Mouse (Mus musculus) liver, adult 2 months (tissue): ENCODE measurements around the gene Gm5788.

Source experiments
- CTCF ChIP-seq: fragments of 200-500 bp; IDR thresholded peaks from 2 replicates; pipeline ENCODE4 v1.5.1; 2011; ENCODE audit warnings: low read depth, low read length, control low read depth
- POLR2A ChIP-seq: fragments of 200-500 bp; IDR thresholded peaks from 2 replicates; pipeline ENCODE4 v1.6.1; 2011; ENCODE audit warnings: low read length, control low read depth; ENCODE audit not compliant: insufficient read depth; ENCODE audit errors: extremely low read depth

DNA sequence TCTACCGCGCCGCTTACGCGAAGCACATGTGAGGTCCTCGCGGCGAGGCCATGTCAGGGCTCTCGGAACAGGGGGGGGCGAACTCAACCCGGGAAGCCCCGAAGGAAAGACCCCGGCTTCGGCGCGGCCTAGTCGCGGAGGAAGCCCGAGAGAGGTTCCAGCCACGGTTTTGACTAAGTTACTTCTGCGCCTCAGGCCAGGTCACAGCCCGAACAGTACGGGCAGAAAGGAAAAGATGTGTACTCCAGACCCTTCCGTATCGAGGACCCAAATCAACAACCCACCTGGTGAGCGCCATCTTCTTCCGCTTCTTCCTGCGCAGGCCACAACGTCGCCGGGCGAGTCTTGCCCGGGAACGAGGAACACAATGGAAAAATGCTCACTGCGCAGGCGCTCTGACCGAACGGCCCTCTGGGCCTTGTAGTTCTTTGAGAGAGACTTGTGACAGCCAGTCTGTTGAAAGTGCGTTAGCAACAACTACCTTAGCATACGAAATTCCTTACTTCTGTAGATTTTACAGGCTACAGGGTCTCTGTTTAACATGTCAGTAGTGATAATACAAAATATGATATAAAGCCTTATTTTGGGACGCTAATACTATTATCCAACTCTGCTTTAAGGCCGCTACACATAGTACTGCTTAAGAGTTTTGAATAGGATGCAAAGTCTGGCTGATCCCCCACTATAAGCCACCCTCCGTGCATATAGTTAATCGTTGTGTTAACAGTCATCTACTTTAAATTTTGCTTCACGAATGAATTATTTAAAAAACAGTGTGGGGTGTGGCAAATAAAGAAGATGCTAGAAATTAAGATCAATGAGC, 22.3 kb upstream of the Gm5788 start, which contains the start of gene Snw1:
- TF ChIP-seq POLR2A (peak; percentile 62; the same call in 1 of the 2 replicates), CTCF (no peak)
